Mouse (Mus musculus) spleen, adult 2 months (tissue): ENCODE data around the gene Ehd3.

Source experiments
- CTCF ChIP-seq: fragments of 200-500 bp; IDR thresholded peaks from 2 replicates; pipeline ENCODE4 v1.5.1; 2011; ENCODE audit warnings: mild to moderate bottlenecking, inconsistent platforms; ENCODE audit not compliant: insufficient read depth, insufficient read length, insufficient replicate concordance; ENCODE audit errors: extremely low read depth
- POLR2A ChIP-seq: fragments of 200-500 bp; IDR thresholded peaks from 2 replicates; pipeline ENCODE4 v1.6.1; 2011; ENCODE audit warnings: low read depth, low read length, inconsistent platforms

DNA sequence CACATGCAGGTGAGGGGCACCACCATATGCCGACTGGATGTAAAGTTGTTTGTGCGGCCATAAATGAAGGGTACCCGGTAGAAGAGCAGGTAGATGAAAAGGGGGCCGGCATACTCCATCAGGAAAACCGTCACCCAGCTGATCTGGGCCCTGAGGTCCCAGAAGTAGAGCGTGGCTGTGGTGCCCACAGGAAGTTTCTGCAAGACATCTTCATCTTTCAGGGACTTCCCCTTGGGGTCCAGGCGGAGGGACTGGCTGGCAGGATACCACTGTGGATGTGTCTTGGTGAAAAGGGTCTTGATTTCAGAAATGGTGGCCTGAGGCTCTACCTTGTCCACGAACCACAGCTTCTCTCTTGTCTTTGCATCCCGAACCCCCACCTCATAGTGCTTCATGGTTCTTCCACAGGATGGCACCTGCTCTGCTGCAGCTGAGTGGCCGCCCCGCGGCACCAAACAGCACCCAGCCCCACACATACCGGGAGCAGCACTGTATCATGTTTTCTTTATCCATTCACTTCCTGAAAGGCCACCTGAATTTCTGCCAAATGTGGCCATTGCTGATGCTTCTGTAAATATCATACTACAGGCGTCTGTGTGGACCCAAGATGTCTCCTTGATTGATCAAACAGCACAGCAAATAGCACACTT lies 67.1 kb downstream of the Ehd3 start:
- TF ChIP-seq CTCF (no peak), POLR2A (no peak)
